Mouse (Mus musculus) thymus, adult 2 months (tissue): ENCODE results near the gene BC024978. TPM values are rescaled to one million over a fixed set of nuclear protein-coding genes. Genes with fewer than 3 reads are reported as not detected.
"Not testable (repeated sequence)": the region's sequence is repeated elsewhere in the genome, so short reads cannot be mapped to it uniquely, and the experiment has no call there.

Experiments
- DNase-seq: peaks from one replicate; pipeline ENCODE4 v3.0.0; 2021
- H3K27ac ChIP-seq: fragments of 200-500 bp; 2 replicates; pipeline ENCODE4 v1.5.1; 2012; ENCODE audit warnings: low read length, control low read depth; ENCODE audit not compliant: control insufficient read depth, insufficient read depth
- H3K27me3 ChIP-seq: fragments of 200-500 bp; 2 replicates; pipeline ENCODE4 v1.6.1; 2012; ENCODE audit warnings: mild to moderate bottlenecking, low read length, moderate library complexity, mixed read lengths; ENCODE audit not compliant: control insufficient read depth, insufficient read depth
- H3K36me3 ChIP-seq: fragments of 200-500 bp; 2 replicates; pipeline ENCODE4 v1.6.1; 2012; ENCODE audit warnings: mild to moderate bottlenecking, low read length, moderate library complexity; ENCODE audit not compliant: control insufficient read depth, insufficient read depth
- H3K4me1 ChIP-seq: fragments of 200-500 bp; replicated peaks from 2 replicates; pipeline ENCODE4 v1.6.1; 2012; ENCODE audit warnings: low read length; ENCODE audit not compliant: control insufficient read depth, insufficient read depth
- H3K4me3 ChIP-seq: fragments of 200-500 bp; 2 replicates; pipeline ENCODE4 v1.5.1; 2012; ENCODE audit warnings: mild to moderate bottlenecking, low read length, control low read depth, moderate library complexity; ENCODE audit not compliant: control insufficient read depth, insufficient read depth
- CTCF ChIP-seq: fragments of 200-500 bp; IDR thresholded peaks from 2 replicates; pipeline ENCODE4 v1.5.1; 2012; ENCODE audit warnings: mild to moderate bottlenecking, control low read depth, low read length, moderate library complexity, borderline replicate concordance; ENCODE audit not compliant: control insufficient read depth, poor library complexity, insufficient read depth; ENCODE audit errors: extremely low read depth
- POLR2A ChIP-seq: fragments of 200-500 bp; IDR thresholded peaks from 2 replicates; pipeline ENCODE4 v1.6.1; 2012; ENCODE audit warnings: mild to moderate bottlenecking, low read length, control low read depth, moderate library complexity; ENCODE audit not compliant: control insufficient read depth, poor library complexity, insufficient read depth; ENCODE audit errors: extremely low read depth
- WGBS: fragments of 180-500 bp; shearing (Covaris S2); methylation state at CpG from one replicate; pipeline ENCODE4 v1.1.7; 2018; 5-methylcytosine and 5-hydroxymethylcytosine counted together
- polyA plus RNA-seq: library from polyadenylated mRNA; depleted of rRNA; stranded (reverse); fragments of >200 nt; gene quantifications from 2 replicates; pipeline ENCODE4 v1.2.3, GENCODE M21; 2012

Gene BC024978
- polyA plus RNA-seq, 1 experiment, result 20.9 TPM

DNA sequence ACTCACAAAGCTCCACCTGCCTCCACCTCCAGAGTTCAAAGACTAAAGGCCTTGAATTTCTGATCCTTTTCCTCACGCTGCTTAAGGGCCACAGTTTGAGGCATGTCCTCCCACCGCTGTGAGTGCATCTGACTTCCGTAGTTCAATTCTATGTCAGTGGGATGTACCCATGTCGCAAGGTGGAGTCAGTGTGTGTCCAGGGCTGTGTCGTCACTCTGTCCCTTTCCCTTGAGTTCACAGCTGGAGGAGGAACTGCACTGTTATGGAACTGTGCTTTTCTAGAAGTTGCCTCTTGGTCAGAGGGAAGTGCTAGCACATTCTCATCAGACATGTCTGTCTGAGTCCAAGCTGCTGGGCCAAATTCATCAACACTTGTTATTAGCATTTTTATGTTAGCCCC, 43.0 kb downstream of the BC024978 start:
- no peaks in the 10 kb centered on the region for H3K27me3 ChIP-seq
- DNase-seq, result no peak
- TF ChIP-seq POLR2A (no peak), CTCF (no peak)
- H3K27ac ChIP-seq, result no peak overlapping the region
- H3K4me3 ChIP-seq, result no peak overlapping the region
- 96% methylated on average over 5 of the region's 5 CpGs for WGBS
- no peaks in the 10 kb centered on the region; the same call in 1 of the 2 replicates for H3K36me3 ChIP-seq
- H3K4me1 ChIP-seq, result peaks cover 3% of the 10 kb centered on the region

DNA sequence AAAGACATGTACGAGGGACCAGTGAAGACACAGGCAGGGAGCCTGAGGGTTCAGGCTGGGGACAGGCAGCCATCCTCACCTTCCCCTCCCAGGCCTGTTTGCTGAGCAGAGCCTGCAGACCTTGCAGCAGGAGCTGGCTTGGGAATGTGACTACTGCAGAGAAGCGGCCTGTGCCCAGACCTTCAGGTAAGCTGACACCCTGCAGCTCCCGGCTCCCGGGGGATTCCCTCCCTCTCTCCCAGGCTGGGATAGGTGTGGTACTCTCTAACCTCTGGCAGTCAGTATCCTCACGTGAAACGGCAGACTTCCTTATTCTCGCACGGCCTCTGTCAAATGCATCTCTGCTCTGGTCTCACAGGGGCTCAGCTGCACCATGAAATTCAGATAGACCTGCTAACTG, 47.6 kb downstream of the BC024978 start:
- TF ChIP-seq POLR2A, result no peak
- no peak for TF ChIP-seq CTCF
- no peak overlapping the region for H3K27ac ChIP-seq
- no peaks in the 10 kb centered on the region for H3K4me1 ChIP-seq
- no peak for DNase-seq
- H3K27me3 ChIP-seq, result no peaks in the 10 kb centered on the region
- no peaks in the 10 kb centered on the region; the same call in 1 of the 2 replicates for H3K36me3 ChIP-seq
- no peak overlapping the region for H3K4me3 ChIP-seq
- 96% methylated on average over 8 of the region's 8 CpGs for WGBS

DNA sequence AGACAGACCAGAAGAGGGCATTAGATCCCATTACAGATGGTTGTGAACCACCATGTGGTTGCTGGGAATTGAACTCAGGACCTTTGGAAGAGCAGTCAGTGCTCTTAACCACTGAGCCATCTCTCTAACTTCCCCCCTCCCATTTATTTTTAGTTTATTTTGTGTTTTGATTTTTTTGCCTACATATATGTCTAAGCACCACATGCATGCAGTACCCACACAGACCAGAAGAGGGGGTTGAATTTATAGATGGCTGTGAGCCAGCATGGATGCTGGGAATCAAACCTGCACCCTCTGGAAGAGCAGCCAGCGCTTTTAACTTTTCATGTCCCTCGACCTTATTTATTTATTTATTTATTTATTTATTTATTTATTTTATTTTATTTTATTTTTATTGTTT, 48.5 kb downstream of the BC024978 start:
- not testable (repeated sequence) for H3K4me1 ChIP-seq, H3K36me3 ChIP-seq, H3K4me3 ChIP-seq, H3K27me3 ChIP-seq, H3K27ac ChIP-seq
- peak; percentile 42 for DNase-seq
- 93% methylated on average over 2 of the region's 2 CpGs for WGBS

DNA sequence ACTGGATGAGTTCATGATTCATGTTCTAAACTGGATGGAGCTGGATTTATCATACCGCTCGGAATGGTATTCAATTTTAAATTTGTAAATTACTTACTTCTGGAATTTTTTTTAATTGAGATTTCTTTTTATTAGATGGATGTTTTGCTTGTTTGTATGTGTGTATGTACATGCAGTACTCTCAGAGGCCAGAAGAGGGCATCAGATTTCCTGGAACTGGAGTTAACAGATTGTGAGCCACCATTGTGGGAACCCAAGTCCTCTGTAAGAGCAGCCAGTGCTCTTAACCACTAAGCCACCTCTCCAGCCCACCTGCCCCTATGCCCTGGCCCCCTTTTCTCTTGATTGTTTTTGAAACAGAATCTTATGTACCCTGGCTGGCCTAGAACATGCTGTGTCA, 53.6 kb downstream of the BC024978 start:
- no peaks in the 10 kb centered on the region for H3K36me3 ChIP-seq
- WGBS, result 99% methylated on average over 2 of the region's 2 CpGs
- no peak overlapping the region for H3K4me3 ChIP-seq
- H3K27me3 ChIP-seq, result no peaks in the 10 kb centered on the region
- no peaks in the 10 kb centered on the region for H3K4me1 ChIP-seq
- DNase-seq, result no peak
- no peak overlapping the region for H3K27ac ChIP-seq
- no peak for TF ChIP-seq POLR2A
- no peak for TF ChIP-seq CTCF

DNA sequence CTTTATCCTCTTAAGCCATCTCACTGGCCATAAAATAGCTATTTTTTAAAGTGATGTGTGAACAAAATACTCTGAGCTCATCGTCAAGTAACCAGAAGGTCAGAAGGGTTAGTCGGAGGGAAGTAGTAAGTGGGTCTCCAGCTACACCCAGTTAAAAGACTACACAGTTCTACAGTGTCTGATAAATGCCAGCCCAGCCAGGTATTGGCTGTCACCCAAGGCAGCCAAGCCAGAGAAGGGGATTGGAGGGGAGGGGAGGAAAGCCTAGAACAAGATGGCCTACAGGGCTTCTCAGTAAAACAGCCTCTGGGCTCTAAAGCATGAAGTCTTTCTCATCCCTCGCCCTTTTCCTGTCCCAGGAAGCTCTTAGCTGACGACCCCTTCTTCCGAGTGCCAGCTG, 54.3 kb downstream of the BC024978 start:
- Histone ChIP-seq H3K27ac (no peak overlapping the region), H3K27me3 (no peaks in the 10 kb centered on the region), H3K36me3 (no peaks in the 10 kb centered on the region), H3K4me1 (no peaks in the 10 kb centered on the region), H3K4me3 (no peak overlapping the region)
- WGBS, result 95% methylated on average over 5 of the region's 5 CpGs
- no peak for TF ChIP-seq POLR2A
- no peak for DNase-seq

DNA sequence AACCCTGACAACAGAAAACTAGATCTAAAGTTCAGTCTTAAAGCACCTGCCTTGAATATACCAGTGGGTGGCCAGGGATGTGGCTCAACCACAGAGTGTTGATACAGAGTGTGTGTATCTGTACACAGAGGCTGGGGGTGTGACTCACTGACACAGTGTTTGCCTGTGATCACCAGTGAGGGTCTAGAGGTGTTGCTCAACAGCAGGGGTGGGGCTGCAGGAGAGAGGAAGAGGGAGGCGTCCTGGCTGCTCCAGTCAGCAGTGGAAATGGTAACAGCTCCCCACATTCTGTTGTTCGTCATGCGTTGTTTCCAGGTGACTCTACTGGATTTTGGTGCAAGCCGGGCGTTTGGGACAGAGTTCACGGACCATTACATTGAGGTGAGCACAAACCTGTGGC, 56.4 kb downstream of the BC024978 start:
- no peak for DNase-seq
- WGBS, result 93% methylated on average over 6 of the region's 6 CpGs
- H3K4me3 ChIP-seq, result no peak overlapping the region
- TF ChIP-seq POLR2A (no peak), CTCF (no peak)
- no peaks in the 10 kb centered on the region for H3K27me3 ChIP-seq
- no peak overlapping the region for H3K27ac ChIP-seq
- H3K4me1 ChIP-seq, result no peaks in the 10 kb centered on the region
- H3K36me3 ChIP-seq, result no peaks in the 10 kb centered on the region

DNA sequence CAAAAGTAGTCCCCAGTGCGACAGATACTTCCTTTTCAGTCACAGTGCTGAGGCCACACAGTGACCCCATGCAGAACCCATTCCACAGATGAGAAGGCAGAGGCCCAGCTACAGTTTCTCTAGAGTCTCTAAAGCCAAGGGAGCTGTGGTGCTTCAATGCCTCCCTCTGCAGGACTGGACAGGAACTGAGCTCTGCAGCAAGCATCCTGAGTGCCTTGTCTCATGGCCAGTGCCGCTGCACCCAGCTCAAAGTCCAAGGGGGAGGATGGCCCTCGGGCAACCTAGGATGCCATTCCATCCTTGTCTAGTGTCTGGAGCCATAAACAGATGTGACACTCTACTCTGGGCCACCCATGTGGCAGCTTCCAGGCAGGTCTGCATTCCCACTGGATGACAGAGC, 60.1 kb downstream of the BC024978 start:
- WGBS, result 95% methylated on average over 3 of the region's 3 CpGs
- no peak for DNase-seq

More for the DNA sequence above, 60.1 kb downstream of the BC024978 start:
- Histone ChIP-seq H3K4me1 (peaks cover 17% of the 10 kb centered on the region), H3K27me3 (no peaks in the 10 kb centered on the region), H3K27ac (no peak overlapping the region), H3K36me3 (no peaks in the 10 kb centered on the region), H3K4me3 (no peak overlapping the region)
- TF ChIP-seq POLR2A (no peak), CTCF (no peak)
